Mouse (Mus musculus) brain, embryonic 18.5 days (tissue): ENCODE results near the gene Pmepa1.

Experiments
- DNase-seq: peaks from one replicate; pipeline ENCODE4 v3.0.0-alpha.2; 2012; ENCODE audit warnings: low read depth, low spot score

Pmepa1 gene

DNA sequence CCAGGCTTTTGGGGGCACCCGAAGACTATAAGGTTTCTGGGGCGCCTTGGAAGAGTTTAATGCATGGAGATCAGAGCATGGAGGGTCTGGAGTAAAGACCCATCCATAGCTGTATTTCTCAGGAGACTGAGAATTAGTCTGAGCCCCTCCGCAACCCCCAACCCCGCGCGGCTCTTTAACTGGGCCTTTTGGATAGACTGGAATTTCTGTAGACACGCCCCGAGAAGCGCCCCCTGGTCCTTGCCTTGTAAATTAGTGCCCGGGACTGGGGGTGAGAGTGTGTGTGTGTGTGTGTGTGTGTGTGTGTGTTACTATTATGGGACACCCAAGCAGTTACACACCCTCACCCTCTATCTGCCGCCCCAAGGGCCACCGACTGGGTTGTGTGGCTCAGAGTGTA is 526 bp upstream of the Pmepa1 start:
- DNase-seq: no peak

DNA sequence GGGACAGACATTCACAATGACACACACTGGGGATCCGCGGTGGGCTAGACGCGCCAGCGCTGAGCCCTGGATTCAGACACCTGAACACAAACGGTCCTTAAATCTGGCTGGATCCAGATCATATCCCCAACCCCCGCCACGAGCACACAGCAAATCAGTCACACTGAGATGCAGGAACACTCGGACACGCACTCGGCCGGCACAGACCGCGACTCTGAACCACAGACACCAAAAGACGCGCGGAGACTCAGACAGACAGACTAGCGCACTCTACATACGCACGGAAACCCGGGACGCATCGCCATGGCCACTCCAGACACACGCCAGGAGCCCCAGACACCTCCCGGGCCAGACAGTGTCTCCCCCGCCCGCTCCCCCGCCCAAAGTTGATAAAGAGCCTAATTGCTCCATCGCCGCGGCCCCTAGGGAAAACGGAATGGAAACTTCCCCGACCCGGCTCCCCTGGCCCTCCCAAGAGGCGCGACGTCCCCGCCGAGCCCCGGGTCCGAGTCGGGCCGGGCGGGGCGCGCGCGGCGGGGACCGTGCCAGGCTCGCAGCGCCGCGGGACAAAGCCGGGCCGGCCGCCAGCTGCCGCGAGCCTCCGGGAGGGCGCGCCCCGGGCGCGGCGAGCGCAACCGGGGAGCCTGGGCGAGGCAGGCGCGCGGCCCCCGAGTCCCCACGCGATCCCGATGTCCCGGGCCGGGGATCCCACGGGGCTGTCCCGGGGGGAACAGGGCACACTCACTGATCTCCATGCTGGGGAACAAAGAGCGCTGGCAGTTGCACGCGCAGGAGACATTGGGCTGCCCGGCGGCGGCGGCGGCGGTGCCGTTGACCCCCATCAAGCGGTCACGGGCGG is 761 bp downstream of the Pmepa1 start:
- no peak for DNase-seq

DNA sequence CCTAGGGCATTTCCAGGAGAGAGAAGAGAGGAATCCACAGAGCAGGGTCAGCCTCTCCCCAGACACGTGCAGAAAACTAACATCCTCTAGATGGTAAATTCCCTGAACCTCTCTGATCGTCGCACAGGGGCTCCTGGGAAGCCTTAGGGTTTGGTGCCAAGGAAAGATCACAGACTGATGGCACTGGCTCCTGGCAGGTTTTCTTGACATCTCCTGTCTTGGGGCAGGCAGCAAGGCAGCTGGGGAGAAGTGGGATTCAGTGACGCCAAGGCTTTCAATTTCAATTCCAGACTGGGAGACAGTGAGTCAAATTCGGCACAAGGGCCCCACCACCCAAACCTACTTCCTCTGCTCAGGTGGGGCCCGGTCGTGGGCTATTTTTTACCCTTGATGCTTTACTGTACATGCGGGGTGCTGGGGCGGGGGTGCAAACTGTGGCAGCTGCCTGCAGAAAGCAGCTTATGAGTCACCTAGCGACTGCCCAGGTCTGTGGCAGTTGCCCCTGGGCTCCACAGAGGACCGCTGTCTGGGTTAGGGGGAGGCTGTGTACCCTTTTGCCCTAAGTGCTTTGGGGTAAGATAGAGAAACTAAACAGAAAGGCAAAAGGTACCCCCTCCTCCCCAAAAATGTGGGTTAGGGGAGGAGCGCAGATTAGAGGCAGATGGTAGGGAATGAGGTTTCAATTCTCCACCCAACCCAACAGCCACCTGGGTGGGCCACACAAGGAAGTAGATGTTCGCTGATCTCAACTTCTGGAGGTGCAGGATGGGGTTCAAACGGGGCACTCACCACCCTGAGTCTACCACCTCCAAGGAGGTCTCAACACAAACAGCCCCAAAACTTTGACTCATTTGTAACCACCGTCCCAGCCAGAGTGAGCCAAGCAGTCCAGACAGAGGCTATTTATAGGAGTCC is 1.6 kb downstream of the Pmepa1 start:
- no peak for DNase-seq

DNA sequence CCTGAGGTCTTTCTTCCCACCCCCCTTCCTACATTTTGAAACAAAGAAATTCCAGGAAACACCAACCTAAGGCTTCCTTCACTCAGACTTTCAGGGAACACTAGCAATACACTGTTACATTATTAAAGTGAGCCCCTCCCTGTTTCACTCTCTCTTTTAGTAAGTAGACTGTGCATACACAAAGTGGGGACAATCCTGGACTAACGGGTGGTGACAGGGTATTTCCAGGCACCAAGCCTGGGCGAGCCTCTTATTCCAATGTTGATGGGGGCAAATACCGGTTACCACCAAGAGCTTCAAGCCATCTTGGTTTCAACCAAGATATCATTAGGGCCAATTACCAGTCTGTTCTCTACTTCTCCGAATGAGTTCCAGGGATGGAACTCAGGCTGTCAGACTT is 2.4 kb downstream of the Pmepa1 start:
- no peak for DNase-seq

DNA sequence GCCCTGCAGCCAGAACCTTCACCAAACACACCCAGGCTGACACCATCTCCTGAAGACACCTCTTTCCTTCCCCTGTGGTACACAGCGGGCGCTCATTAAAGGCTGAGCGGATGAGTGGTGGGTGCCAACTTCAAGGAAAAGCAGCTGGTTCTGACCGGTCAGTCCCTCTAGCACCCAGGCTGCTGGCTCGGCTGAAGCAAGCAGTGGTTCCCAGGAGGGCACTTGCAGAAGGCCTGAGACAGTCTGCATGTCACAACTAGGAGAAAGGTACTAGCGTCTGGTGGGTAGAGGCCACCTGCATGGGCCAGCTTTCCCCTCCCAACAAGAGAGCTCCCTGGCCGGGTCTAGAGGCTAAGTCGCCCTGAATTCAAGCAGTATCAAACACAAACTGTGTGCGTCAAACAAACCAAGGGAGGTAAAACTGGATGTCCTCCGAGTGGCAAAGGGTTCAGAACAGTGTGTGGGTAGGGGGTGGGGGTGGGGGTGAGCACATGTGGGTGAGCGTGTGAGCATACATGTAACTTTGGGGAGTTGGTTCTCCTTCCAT is 3.9 kb downstream of the Pmepa1 start:
- DNase-seq: no peak

DNA sequence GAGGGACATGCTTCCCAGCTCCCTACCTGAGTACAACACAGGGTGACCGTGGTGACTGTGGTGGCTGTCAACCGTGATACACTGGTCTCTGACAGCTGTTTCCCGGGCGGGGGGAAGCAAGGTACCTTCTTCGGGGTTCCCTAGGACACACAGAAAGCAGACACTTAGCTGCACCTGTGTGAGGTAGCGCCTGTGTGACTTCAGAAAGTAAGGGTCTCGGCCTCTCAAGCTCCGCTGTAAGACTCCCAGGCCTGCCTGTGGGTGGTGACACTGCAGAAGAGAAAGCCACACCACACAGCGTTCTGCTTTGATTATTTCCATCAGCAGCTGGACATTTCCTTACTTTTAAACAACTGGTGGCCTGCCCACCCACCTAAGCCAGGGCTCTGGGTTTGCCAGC is 4.8 kb downstream of the Pmepa1 start:
- no peak for DNase-seq

DNA sequence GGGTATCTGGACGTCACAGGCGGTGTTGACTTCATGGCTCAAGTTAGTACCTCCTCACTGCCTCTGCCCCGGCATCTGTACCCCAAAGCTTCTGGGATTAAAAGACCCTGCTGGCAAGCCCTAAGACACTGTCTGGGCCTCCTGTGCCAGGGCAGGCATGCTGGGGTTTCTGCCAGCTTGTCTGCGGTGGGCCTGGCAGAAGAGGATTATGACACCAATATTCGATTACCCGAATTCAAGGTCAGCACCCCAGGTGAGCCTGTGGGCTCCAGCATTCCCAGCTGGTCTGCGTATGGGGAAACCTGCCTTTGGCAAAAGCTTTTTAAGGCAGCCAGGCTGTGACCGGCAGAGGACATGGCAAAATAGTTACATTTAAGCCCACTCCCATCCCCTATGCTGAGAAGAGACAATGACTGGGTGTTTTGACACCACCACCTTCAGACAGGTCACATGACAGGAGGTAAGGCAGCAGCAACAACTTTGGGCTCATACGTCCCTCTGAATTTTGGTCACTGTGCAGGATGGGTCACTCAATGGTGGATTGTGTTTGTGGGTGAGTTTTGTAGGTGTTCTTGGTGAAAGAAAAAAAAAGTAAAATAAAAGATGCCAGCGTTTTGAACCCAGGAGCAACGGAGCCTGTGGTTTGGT is 5.6 kb downstream of the Pmepa1 start:
- DNase-seq: no peak

DNA sequence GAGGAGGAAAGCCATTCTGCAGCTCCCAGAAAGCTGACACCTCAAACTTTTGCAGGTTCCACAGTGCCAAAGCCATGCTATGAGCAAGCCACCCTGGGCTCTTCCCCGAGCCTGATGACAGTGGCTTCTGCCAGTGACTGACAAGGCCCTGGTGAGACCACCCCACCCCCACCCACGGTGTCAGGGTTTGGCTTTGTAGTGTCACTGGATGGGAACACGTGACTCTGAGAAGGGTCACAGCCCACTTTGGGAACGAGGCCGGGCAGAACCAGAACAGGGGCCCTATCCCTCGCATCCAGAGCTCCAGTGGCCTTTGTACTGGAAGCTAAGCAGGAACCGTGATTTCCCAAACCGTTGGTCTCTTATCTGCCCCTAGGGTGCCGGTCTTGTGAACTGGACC is 6.1 kb downstream of the Pmepa1 start:
- no peak for DNase-seq

DNA sequence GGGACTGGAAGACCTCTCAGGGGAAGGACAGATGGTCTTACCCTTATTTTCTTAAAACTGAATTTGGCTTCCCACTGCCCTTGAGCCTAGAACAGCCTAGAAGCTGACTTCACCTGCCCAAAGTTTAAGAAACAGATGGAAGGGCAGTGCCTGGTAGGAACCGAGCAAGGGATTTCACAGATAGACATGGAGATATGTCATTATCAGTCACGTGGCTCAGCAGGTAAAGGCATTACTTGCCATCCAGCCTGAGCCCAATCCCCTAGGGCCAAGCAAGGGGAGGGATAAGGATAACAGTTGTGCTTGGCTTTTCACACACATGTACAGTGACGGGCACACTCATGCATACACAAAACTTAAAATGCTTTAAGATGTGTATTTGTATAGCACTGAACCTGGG is 8.8 kb downstream of the Pmepa1 start:
- no peak for DNase-seq

DNA sequence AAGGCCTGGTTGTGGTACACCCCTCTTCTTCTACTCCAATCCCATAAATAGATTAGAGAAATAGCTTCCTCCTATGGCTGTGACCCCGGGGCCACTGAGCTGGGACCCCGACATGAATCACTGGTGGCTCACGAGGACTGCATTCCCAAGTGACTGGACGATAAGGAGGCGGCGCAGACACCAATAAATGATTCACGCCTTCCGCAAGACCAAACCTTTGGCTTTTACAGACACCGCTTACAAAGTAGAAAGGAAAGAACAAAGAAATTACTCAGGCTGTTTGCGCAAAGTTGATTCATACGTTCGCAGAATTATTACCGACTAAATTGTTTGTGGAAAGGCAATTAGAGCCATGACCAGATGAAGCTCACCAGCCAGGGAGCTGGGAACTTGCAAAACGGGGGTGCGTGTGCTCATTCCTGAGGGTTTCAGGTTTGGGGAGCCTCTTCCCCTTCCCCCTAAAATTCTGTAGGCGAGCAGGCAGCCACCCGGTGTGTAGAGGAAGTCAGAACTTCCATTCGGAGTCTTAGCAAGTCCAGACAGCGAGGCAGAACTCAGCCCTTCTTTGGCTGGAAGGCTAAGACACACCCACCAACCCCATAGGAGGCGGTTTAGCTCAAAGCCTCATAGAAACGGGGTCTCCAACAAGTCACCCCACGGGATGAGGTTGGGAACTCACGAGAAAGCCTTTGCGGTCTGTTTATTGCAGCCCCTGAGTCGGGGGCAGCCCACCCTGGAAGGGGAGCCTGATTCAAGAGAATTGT is 9.8 kb downstream of the Pmepa1 start:
- no peak for DNase-seq

DNA sequence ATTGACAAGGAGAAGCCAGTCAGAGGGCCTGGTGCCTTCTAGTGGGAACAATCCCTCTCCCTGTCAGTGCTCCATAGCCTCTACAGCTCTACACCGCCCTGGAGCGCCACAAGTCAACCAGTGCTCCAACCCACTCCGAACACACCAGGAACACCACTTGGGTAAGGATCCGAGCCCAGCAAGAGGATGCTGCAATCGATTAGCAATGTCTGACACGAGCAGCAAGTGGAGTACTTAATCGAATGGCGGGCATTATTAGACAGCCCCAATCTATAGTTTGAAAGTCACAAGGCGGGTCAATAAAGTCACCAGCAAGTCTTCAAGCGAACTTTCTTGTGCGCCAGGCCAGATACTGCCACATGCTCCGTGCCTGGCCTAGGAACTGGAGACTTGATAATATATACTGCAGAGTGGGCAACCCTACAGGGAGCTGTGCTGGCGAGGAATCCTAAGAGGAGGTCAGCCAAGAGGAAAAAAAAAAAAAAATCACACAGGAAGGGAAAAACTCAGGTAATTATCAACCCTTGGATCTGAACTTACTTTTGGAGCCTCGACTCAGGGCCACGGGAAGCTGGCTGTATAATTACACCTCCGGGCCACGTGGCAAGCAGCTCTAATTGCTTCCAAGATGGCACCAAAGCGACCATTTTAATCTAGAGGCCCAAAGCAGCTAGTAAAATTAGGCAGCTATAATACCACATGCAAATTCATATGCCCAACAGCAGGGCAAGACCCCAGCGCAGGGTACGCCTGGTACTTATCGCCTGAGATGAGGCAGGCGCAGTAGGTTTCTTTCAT is 10.7 kb downstream of the Pmepa1 start:
- no peak for DNase-seq

DNA sequence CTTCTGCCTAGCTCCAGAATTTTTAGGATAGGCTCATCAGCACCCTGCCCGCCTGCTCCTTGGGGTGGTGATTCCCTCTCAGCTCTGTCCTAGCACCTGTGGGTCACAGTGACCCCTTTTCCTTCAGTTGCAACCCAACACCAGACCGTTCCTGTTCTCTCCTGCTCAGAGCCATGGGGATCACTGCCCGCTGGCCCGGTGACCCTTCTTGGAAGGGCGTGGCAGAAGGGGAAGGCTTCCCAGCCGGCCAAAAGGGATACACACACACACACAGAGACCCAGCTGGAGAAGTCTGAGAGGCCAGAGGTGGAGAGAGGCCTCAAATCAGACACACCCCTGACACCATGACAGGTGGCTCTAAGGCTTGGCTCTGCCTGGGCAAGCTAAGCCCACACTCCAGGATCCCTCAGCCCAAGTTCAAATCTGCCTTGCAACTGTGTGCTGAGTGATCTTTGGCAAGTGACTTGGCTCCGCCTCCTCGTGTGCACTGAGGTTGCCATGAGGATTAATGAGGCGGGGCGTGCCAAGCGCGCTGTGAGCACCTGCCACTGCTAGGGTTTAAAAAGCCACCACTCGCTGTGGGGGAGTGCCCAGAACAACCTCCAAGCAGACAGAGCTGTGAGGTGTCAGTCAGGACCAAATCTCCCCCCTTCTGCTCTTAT is 11.7 kb downstream of the Pmepa1 start:
- DNase-seq: no peak

DNA sequence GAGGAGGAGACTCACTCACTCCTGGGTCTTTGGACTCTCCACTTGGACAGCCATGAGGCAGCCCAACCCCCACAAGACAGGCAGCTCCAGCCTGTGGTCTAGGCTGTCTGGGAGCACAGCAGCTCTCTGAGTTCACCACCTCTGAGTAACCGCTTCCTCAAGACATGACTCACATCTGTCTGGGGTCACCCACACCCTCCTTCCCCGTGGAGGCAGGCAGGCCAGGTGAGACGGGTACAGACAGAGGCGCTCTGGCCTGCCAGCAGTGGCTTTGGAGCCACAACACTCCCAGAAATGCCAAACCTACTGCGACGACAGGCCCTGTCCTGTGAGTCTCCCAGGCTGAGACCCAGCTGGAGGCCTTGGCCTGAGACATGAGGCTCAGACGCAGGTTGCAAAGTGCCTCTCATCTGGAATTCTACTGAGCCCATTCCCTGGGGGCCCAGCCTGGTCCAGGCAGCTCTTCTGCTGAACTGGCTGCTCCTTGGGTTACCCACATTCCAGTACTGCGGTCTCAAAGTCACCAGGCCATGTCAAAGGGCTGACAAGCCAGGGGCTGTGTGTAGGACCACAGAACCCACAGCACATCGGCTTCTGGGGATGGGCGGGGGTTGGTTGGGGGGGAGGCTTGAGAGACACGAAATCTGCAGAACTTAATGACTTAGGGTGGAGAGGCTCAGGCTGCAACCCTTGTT is 12.6 kb downstream of the Pmepa1 start:
- DNase-seq: no peak

DNA sequence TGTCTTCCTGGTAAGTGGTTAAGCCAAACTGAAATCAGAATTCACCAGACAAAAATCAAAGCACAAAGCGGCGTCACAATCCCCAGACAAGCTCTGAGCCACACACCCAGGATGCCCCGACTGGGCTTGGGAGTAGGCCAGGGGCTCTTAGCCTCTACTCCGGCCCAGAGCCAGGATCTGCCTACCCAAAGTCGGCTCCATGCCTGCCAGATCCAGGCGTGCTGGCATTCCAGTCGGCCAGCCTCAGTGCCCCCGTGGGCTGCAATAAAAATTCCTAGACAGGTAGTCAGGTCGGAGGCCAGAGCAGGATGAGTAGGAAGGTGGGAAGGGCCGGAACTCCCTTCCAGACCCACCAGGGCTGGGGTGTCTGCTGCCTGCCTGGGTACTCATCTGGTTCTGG is 14.8 kb downstream of the Pmepa1 start:
- no peak for DNase-seq

DNA sequence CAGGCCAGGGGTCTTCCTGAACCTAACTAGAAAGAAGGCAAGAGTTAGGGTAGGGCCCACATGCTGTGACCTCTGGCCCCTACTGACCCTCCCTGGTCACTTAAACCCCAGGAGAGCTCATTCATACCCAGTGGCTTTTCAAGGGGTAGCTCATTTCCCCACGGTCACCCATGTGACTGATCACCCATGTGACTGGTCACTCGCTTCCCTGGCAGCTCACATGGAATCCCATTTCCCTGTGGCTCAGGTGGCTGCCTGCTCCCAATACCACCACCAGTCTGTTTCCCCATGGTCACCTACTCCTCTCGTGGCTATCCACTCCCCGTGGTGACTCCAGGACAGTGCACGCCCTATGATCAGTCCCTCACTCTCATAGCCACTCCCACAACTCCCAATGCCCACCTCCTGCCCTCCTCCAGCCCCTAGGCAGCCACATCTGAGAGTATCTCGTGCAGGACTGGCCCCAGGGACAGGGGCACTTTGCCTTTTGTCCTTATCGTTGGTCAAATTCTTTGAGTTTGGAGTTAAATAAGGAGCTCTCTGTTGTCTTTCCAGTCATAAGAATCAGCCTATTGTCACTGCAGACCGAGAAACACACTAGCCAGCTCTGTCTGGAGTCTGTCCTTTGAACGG is 17.8 kb downstream of the Pmepa1 start:
- DNase-seq: no peak

DNA sequence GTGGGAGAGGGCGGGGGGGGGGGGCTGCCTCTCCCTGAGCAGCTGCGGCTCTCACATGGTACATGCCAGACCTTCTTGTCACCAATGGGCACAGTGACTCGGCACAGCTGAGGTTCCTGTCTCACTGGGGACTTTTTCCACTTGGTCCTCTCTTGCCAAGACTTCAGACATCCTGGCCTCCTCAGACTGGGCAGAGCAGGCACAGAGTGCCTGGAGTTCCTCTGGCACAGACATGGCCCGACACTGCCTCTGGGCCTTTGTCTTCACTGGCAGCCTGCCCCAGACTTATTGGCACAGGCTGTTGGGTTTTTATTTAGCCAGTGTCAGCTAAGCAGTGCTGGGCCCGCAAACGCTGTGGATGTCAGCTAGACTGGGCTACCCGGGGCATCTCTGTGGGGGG is 18.7 kb downstream of the Pmepa1 start:
- DNase-seq: peak; percentile 63

DNA sequence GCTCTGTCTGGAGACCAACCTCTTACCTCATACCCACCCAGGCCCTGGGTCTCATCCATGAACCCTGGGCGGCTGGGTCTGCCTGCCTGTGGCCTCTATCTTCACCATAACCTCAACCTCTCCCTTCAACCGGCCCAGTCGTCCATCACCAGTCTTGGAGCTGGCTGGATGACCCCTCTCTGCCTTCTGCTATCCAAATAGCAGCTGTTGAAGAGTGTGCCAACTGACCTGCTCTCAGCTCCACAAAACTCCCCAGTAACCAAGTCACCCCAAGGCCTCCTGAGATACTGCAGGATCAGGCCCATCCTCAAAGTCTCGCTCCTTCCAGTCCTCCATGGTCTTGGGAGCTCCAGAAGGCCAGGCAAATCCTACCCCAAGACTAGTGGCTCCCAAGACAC is 19.8 kb downstream of the Pmepa1 start:
- no peak for DNase-seq

DNA sequence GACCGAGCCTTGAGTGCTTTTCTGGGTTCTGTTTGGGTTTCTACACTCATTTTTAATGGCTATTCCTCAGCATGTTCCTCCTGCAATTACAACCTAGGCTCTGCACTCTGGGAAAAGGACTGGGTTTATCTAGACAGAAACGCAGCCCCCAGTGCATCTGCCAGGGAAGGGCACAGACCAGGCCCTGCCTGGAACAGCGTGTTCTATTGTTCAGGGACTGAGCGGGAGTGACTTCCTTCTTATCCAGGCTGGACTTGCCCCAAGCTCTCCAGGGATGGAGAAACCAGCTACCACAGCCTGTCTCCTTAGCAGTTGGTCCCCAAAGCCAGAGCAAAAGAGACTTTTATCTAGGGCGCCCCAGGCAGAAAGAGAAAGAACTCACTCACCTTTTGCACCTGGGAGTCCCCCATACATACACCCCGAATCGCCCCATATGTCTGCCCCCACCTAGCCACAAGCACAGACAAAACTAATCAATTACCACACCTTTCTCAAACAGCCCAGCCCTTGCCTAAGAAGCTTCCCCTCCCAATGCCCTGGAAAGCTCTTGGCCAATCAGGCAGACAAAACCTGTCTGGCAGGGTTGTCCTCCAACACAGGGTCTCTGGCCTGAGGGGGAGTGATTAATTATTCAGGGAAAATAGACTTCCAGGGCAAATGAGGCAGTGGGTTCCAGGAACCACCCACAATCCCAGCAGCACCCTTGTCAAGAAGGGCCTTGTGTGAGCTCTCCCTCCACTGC is 20.4 kb downstream of the Pmepa1 start:
- DNase-seq: no peak
